Mouse (Mus musculus) brain, embryonic 14.5 days (tissue): ENCODE measurements around the gene Foxred1.

Experiments used
- CTCF ChIP-seq: fragments of 200-500 bp; IDR thresholded peaks from 2 replicates; pipeline ENCODE4 v1.5.1; 2012; ENCODE audit warnings: inconsistent platforms, mild to moderate bottlenecking, moderate library complexity, borderline replicate concordance; ENCODE audit not compliant: insufficient read depth, insufficient read length; ENCODE audit errors: extremely low read depth
- POLR2A ChIP-seq: fragments of 200-500 bp; IDR thresholded peaks from 2 replicates; pipeline ENCODE4 v1.6.1; 2012; ENCODE audit warnings: mild to moderate bottlenecking, inconsistent platforms, borderline replicate concordance; ENCODE audit not compliant: poor library complexity, insufficient read depth, insufficient read length, severe bottlenecking; ENCODE audit errors: extremely low read depth

GRCm38 (mm10) chr9:35156862-35157261 is 54.0 kb downstream of the Foxred1 start:
- TF ChIP-seq POLR2A (no peak), CTCF (no peak)
